Mouse (Mus musculus) E14TG2a.4 (cell line): ENCODE measurements around the gene Afg1l.

Experiments
- CTCF ChIP-seq: conservative IDR thresholded peaks from 2 replicates; pipeline ENCODE4 v1.5.1; 2014; ENCODE audit warnings: low read length
- NANOG ChIP-seq: IDR thresholded peaks from 2 replicates; pipeline ENCODE4 v1.6.1; 2014; ENCODE audit warnings: borderline replicate concordance, low read length, mixed read lengths
- POU5F1 ChIP-seq: IDR thresholded peaks from 2 replicates; pipeline ENCODE4 v1.6.1; 2014; ENCODE audit warnings: low read length, borderline replicate concordance

- TF ChIP-seq CTCF (no peak), NANOG (no peak), POU5F1 (no peak)
Measured at GRCm38 (mm10) chr10:42457557-42458191, 20.7 kb downstream of the Afg1l start.
